Mouse (Mus musculus): ENCODE measurements around the gene Cmtm4. TPM values are rescaled to one million over a fixed set of nuclear protein-coding genes. Genes with fewer than 3 reads are reported as not detected.

Cmtm4 gene
- total and polyA plus RNA-seq, 3 experiments, result 6.5 to 31.1 (median 12.0) TPM

DNA sequence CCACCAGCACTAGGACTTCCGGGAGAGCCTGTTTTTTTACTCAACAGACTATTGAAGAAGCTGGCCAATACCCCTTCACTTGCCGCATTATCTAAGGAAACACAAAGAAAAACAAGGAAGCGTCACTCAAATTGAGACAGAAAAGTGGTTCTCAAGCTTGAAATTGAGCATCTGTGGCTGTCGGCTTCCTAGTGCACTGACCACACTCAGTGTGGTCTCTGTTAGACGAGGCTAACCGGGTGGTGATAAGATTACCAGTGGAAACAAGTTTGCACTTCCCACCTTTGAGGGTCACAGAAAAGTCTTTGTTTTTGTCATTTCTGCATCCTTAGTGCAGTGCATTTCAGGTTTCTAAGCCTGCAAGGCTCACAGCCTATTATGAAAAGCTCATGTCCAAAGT lies 26.7 kb upstream of the Cmtm4 start:
- Histone ChIP-seq H3K9me3 (replicated peaks; ENCODE audit: insufficient read depth, low read length) (no peaks in the 10 kb centered on the region), H3K4me1 (ENCODE audit: control insufficient read depth in 1 of 2, insufficient read depth in 2 of 2, low read length in 2 of 2) (no peaks in the 10 kb centered on the region), H3K27me3 (ENCODE audit: control insufficient read depth in 1 of 2, insufficient read depth in 2 of 2, low read length in 2 of 2) (no peaks in the 10 kb centered on the region), H3K27ac (ENCODE audit: control insufficient read depth, low read depth, low read length) (no peak overlapping the region), H3K36me3 (ENCODE audit: control insufficient read depth in 1 of 2, insufficient read depth in 2 of 2, low read length in 2 of 2) (peaks cover 0 to 28% of the 10 kb centered on the region in 2 experiments; a peak in 2 of 4 replicates), H3K9ac (ENCODE audit: control insufficient read depth, low read depth, low read length, poor library complexity, severe bottlenecking) (no peak overlapping the region), H3K79me2 (ENCODE audit: control insufficient read depth, insufficient read depth, low read length, poor library complexity) (no peaks in the 10 kb centered on the region), H3K4me3 (ENCODE audit: control insufficient read depth in 1 of 2, insufficient read depth in 1 of 2, low read depth in 2 of 2, low read length in 2 of 2) (no peak overlapping the region)
- DNase-seq (ENCODE audit: low read depth, low spot score), result no peak
- no peak for TF ChIP-seq TBP (IDR thresholded peaks at IDR 0.05; ENCODE audit: low read depth, low read length)
- TF ChIP-seq POLR2AphosphoS5 (IDR thresholded peaks at IDR 0.05; ENCODE audit: borderline replicate concordance, low read depth, low read length), result no peak
- no peak for TF ChIP-seq MAFK (IDR thresholded peaks at IDR 0.05; ENCODE audit: borderline replicate concordance, low read depth, low read length)
- TF ChIP-seq SMC3 (IDR thresholded peaks at IDR 0.05; ENCODE audit: low read depth, low read length), result no peak
- no peak for TF ChIP-seq ZMIZ1 (IDR thresholded peaks at IDR 0.05; ENCODE audit: low read depth, low read length)
- no peak for TF ChIP-seq ZC3H11A (IDR thresholded peaks at IDR 0.05; ENCODE audit: low read depth, low read length)
- TF ChIP-seq BHLHE40 (IDR thresholded peaks at IDR 0.05; ENCODE audit: borderline replicate concordance, low read depth, low read length), result no peak
- TF ChIP-seq CHD2 (IDR thresholded peaks at IDR 0.05; ENCODE audit: low read length), result no peak
- TF ChIP-seq POLR2A (IDR thresholded peaks at IDR 0.05; ENCODE audit: control insufficient read depth in 1 of 2, insufficient read depth in 1 of 2, low read depth in 1 of 2, low read length in 2 of 2, poor library complexity in 1 of 2), result no peak
- no peak for TF ChIP-seq EP300 (IDR thresholded peaks at IDR 0.05; ENCODE audit: low read depth in 1 of 2, low read length in 2 of 2)
- TF ChIP-seq ZNF384 (IDR thresholded peaks at IDR 0.05; ENCODE audit: low read depth, low read length), result no peak
- TF ChIP-seq MYB (IDR thresholded peaks at IDR 0.05; ENCODE audit: low read depth, low read length), result no peak
- TF ChIP-seq NRF1 (IDR thresholded peaks at IDR 0.05; ENCODE audit: insufficient read depth, low read depth, low read length, poor library complexity, severe bottlenecking), result no peak
- no peak for TF ChIP-seq CHD1 (IDR thresholded peaks at IDR 0.05; ENCODE audit: low read depth, low read length)
- TF ChIP-seq POLR2AphosphoS2 (IDR thresholded peaks at IDR 0.05; ENCODE audit: low read length), result no peak
- TF ChIP-seq JUND (IDR thresholded peaks at IDR 0.05; ENCODE audit: low read depth, low read length), result no peak
- no peak for TF ChIP-seq UBTF (IDR thresholded peaks at IDR 0.05; ENCODE audit: borderline replicate concordance, insufficient read depth, low read depth, low read length)
- no peak for TF ChIP-seq SIN3A (IDR thresholded peaks at IDR 0.05; ENCODE audit: low read length)
- TF ChIP-seq KAT2A (conservative IDR thresholded peaks at IDR 0.05; ENCODE audit: low read depth, low read length), result no peak

DNA sequence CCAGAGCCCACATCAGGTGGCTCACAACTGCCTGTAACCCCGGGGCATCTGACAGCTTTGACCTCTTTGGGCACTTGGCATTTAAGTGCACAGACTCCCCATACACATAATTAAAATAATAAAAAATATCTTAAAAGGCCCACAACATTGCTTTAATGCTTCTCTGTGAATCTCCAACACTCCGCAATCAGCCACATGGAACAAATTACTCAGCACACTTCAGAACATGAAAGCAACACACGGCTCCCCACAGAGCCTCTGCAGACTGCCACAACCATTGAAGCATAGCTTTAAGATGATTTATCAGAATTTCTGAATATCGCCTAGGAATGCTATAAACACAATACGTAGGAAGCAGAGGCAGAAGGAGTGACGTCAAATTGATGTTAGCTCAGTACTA lies 20.4 kb upstream of the Cmtm4 start:
- H3K27ac ChIP-seq (ENCODE audit: control insufficient read depth, low read depth, low read length), result no peak overlapping the region
- DNase-seq (ENCODE audit: low read depth, low spot score), result no peak
- no peaks in the 10 kb centered on the region for H3K9me3 ChIP-seq (replicated peaks; ENCODE audit: insufficient read depth, low read length)
- no peaks in the 10 kb centered on the region for H3K79me2 ChIP-seq (ENCODE audit: control insufficient read depth, insufficient read depth, low read length, poor library complexity)
- H3K4me1 ChIP-seq (ENCODE audit: control insufficient read depth in 1 of 2, insufficient read depth in 2 of 2, low read length in 2 of 2), result no peaks in the 10 kb centered on the region
- no peak for TF ChIP-seq MEF2A (IDR thresholded peaks at IDR 0.05; ENCODE audit: extremely low read depth, insufficient replicate concordance, low read depth, low read length, poor library complexity, severe bottlenecking)
- no peak for TF ChIP-seq EP300 (IDR thresholded peaks at IDR 0.05; ENCODE audit: low read depth in 1 of 2, low read length in 2 of 2)
- TF ChIP-seq MAX (IDR thresholded peaks at IDR 0.05; ENCODE audit: low read length), result no peak
- no peak for TF ChIP-seq MAZ (IDR thresholded peaks at IDR 0.05; ENCODE audit: low read depth, low read length)
- TF ChIP-seq CHD2 (IDR thresholded peaks at IDR 0.05; ENCODE audit: low read length), result no peak
- TF ChIP-seq MAFK (IDR thresholded peaks at IDR 0.05; ENCODE audit: borderline replicate concordance, low read depth, low read length), result no peak
- no peak for TF ChIP-seq SMC3 (IDR thresholded peaks at IDR 0.05; ENCODE audit: low read depth, low read length)
- TF ChIP-seq MYC (IDR thresholded peaks at IDR 0.05; ENCODE audit: low read depth, low read length), result no peak
- TF ChIP-seq TBP (IDR thresholded peaks at IDR 0.05; ENCODE audit: low read depth, low read length), result no peak
- no peak for TF ChIP-seq KAT2A (conservative IDR thresholded peaks at IDR 0.05; ENCODE audit: low read depth, low read length)
- no peak for TF ChIP-seq ELF1 (IDR thresholded peaks at IDR 0.05; ENCODE audit: low read depth, low read length)
- TF ChIP-seq GABPA (IDR thresholded peaks at IDR 0.05; ENCODE audit: low read depth, low read length), result no peak
- no peak for TF ChIP-seq CTCF (IDR thresholded peaks at IDR 0.05 in 2 of 3, conservative IDR thresholded peaks at IDR 0.05 in 1 of 3; ENCODE audit: control insufficient read depth in 1 of 3, insufficient read depth in 1 of 3, low read depth in 2 of 3, low read length in 3 of 3, poor library complexity in 1 of 3, severe bottlenecking in 1 of 3)
- H3K27me3 ChIP-seq (ENCODE audit: control insufficient read depth in 1 of 2, insufficient read depth in 2 of 2, low read length in 2 of 2), result no peaks in the 10 kb centered on the region
- no peak overlapping the region for H3K4me3 ChIP-seq (ENCODE audit: control insufficient read depth in 1 of 2, insufficient read depth in 1 of 2, low read depth in 2 of 2, low read length in 2 of 2)
- no peak overlapping the region for H3K9ac ChIP-seq (ENCODE audit: control insufficient read depth, low read depth, low read length, poor library complexity, severe bottlenecking)
- peaks cover 0 to 9% of the 10 kb centered on the region in 2 experiments; a peak in 2 of 4 replicates for H3K36me3 ChIP-seq (ENCODE audit: control insufficient read depth in 1 of 2, insufficient read depth in 2 of 2, low read length in 2 of 2)
